9 mouse cellular contexts compared by ENCODE assay signal in genomic region chr4:102719535-102719934, GRCm38 (mm10). TPM values are rescaled to one million over a fixed set of nuclear protein-coding genes. Genes with fewer than 3 reads are reported as not detected.
DNase-seq lines count a peak whose midpoint lies in the region; ATAC-seq and TF ChIP-seq lines count a peak whose summit lies in the region.
"Had no signal": no experiment of that assay in that cellular context is flagged by ENCODE, and none has a peak within 500 bp of the region (broad histone marks: within the 10 kb centered on the region; RNA-seq: fewer than 3 reads in every experiment).

No protein-coding gene starts in this region.

- H3K36me3 ChIP-seq in midbrain, postnatal 0 days (ENCODE audit: insufficient read depth, low read length): no peaks in the 10 kb centered on the region
- H3K36me3 ChIP-seq in midbrain, embryonic 15.5 days (replicated peaks): no peaks in the 10 kb centered on the region

- H3K9me3 ChIP-seq in midbrain, postnatal 0 days (ENCODE audit: low read length): no peaks in the 10 kb centered on the region
- no peaks in the 10 kb centered on the region for H3K9me3 ChIP-seq in midbrain, embryonic 15.5 days
- H3K9me3 ChIP-seq: megakaryocyte, embryonic 14.5 days had no signal

- intact Hi-C loops in heart, postnatal 10 days (cut with DNase I): loop anchor here (10.0 kb wide), 1 partner anchor 255 kb away; the partner anchor contains the start of gene Tctex1d1
- intact Hi-C loops in heart, postnatal 25 days (cut with DNase I): no loop called here

- TF ChIP-seq CTCF in midbrain, postnatal 0 days (IDR thresholded peaks at IDR 0.05): peak; percentile 62

- H3K9ac ChIP-seq in midbrain, postnatal 0 days (replicated peaks; ENCODE audit: low read length, poor library complexity, severe bottlenecking): no peak overlapping the region
- no peak overlapping the region for H3K9ac ChIP-seq in midbrain, embryonic 15.5 days

- H3K27ac ChIP-seq in midbrain, postnatal 0 days (ENCODE audit: low read depth, low read length): no peak overlapping the region
- H3K27ac ChIP-seq in midbrain, embryonic 15.5 days: no peak overlapping the region

- H3K4me2 ChIP-seq in midbrain, postnatal 0 days (ENCODE audit: low read depth, low read length, poor library complexity, severe bottlenecking): no peak overlapping the region
- no peak overlapping the region for H3K4me2 ChIP-seq in midbrain, embryonic 15.5 days

- H3K4me1 ChIP-seq in midbrain, postnatal 0 days (ENCODE audit: insufficient read depth, low read length): no peaks in the 10 kb centered on the region
- H3K4me1 ChIP-seq in midbrain, embryonic 15.5 days: no peaks in the 10 kb centered on the region
- H3K4me1 ChIP-seq: megakaryocyte, embryonic 14.5 days had no signal

- 16% methylated on average over 1 of the region's 1 CpGs for WGBS in midbrain, postnatal 0 days
- WGBS in midbrain, embryonic 15.5 days: 9% methylated on average over 1 of the region's 1 CpGs

- no peak for ATAC-seq in midbrain, postnatal 0 days (ENCODE audit: low FRiP score)
- no peak for ATAC-seq in midbrain, embryonic 15.5 days (replicated peaks)

- H3K4me3 ChIP-seq in midbrain, postnatal 0 days (ENCODE audit: low read depth, low read length): no peak overlapping the region
- H3K4me3 ChIP-seq in midbrain, embryonic 15.5 days: no peak overlapping the region
- H3K4me3 ChIP-seq: megakaryocyte, embryonic 14.5 days had no signal

- DNase-seq in heart, postnatal 10 days: peak; percentile 8 to 22
- DNase-seq in heart, postnatal 25 days (ENCODE audit: low spot score): no peak
- DNase-seq in midbrain, postnatal 0 days (ENCODE audit: low spot score): peak; percentile 38
- DNase-seq in cerebellum, adult 9-11 months: peak; percentile 6
- peak; percentile 63 for DNase-seq in retina, postnatal 1 day
- DNase-seq in right cerebral cortex, postnatal 4 days: no peak
- no peak for DNase-seq in spleen, adult 18-20 months

- H3K27me3 ChIP-seq in midbrain, postnatal 0 days (ENCODE audit: insufficient read depth, low read length): no peaks in the 10 kb centered on the region
- no peaks in the 10 kb centered on the region for H3K27me3 ChIP-seq in midbrain, embryonic 15.5 days (replicated peaks)
- H3K27me3 ChIP-seq: megakaryocyte, embryonic 14.5 days had no signal

RNA-seq across cellular contexts. Expression of gene Sgip1, which starts 21.6 kb away (rescaled TPM):
- total RNA-seq in heart, postnatal 10 days (2021): 1 to 10 TPM in 1 of 2 experiments, under 1 TPM in 1; 0.87 to 2.2 TPM
- 1 to 10 TPM in 1 of 2 experiments, under 1 TPM in 1; 0.88 to 1.1 TPM for total RNA-seq in heart, postnatal 25 days (2021)
- total RNA-seq in midbrain, postnatal 0 days (2014; rRNA removed): 51.4 and 62.6 TPM in 2 replicates
- 58.7 and 78.0 TPM in 2 replicates for polyA plus RNA-seq in midbrain, postnatal 0 days (2015; fragmentation: Nextera tagmentation; extraction: Ambion mirVana)
- polyA plus RNA-seq in midbrain, embryonic 15.5 days (2015; fragmentation: Nextera tagmentation; extraction: Ambion mirVana): 67.5 and 75.2 TPM in 2 replicates

Comparison
In these comparisons a context has a peak if more than half of its experiments do, and no peak if none do; other contexts are left out.
1. DNase-seq: peak in heart, postnatal 10 days (2 of 2), midbrain, postnatal 0 days (single experiment), cerebellum, adult 9-11 months (single experiment) and retina, postnatal 1 day (single experiment); none in heart, postnatal 25 days (single experiment), right cerebral cortex, postnatal 4 days (single experiment) and spleen, adult 18-20 months (0 of 2).
2. RNA of gene Sgip1, which starts 21.6 kb away (total RNA-seq): 51.4 to 62.6 TPM in midbrain, postnatal 0 days; 0.87 to 2.2 TPM in heart, postnatal 10 days and 0.88 to 1.1 TPM in heart, postnatal 25 days; every median in the first group is over 10 times any median in the second.